Mouse (Mus musculus): ENCODE results near the gene Sectm1b.

DNA sequence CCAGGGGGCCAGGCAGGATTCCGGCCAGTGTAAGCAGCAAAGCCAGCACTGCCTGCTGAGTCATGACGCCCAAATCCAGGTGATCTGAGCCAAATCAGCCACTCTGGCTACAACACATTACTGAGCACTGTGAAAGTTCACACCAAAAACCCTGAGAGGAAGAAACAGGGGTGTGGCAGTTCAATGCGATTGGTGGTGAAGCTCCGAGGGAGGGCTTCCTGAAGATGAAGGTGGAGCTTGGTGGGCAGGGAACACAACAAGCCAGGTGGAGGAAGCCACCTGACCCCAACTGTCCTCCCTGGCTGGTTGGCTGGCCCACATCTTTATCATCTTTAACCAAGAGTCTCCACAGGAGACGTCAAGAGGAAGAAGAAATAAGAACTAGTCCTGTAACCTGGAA lies 24.1 kb downstream of the Sectm1b start, which contains the start of gene Cd7:
- TF ChIP-seq POLR2A (IDR thresholded peaks at IDR 0.05; ENCODE audit: borderline replicate concordance, control insufficient read depth, low read depth, low read length) (no peak), CTCF (IDR thresholded peaks at IDR 0.05; ENCODE audit: control insufficient read depth, insufficient read depth, low read length) (no peak)

Measured in bone marrow, adult 2 months (tissue).